Mouse (Mus musculus): Measurements from ENCODE around the gene Gm49366. TPM values are rescaled to one million over a fixed set of nuclear protein-coding genes. Genes with fewer than 3 reads are reported as not detected.
A peak's percentile ranks its signal among the peaks of the same experiment; 100 is the strongest.
"Not testable (repeated sequence)": the region's sequence is repeated elsewhere in the genome, so short reads cannot be mapped to it uniquely, and the experiment has no call there.

The Gm49366 gene
- polyA plus RNA-seq, 1 experiment, result not detected

DNA sequence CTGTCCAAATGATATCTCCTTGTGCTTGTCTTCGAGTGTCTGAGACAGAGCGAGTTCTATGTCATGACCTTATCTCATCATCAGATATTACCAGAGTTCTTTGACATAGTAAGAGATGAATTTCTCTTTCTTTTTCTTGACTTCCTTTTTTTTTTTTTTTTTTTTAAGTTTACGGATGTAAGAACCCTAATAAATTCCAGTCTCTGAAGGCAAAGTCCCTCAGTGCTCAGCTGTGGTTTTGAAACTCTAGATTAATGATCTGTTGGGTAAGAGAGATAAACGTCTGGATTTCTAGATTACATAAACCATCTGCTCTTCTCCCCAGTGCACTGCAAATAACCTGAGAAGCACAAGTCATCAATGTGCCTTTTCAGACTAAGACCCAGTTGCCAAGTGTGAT is 4.6 kb upstream of the Gm49366 start:
- TF ChIP-seq CTCF (IDR thresholded peaks at IDR 0.05; ENCODE audit: extremely low read depth, insufficient read length, insufficient replicate concordance, low read depth, low read length) (no peak), POLR2A (IDR thresholded peaks at IDR 0.05; ENCODE audit: low read depth, low read length) (no peak)
- Histone ChIP-seq H3K27me3 (ENCODE audit: control insufficient read depth, insufficient read depth, low read length) (no peaks in the 10 kb centered on the region), H3K4me3 (ENCODE audit: low read depth, low read length) (no peak overlapping the region), H3K27ac (ENCODE audit: insufficient read depth, low read depth, low read length) (no peak overlapping the region), H3K36me3 (ENCODE audit: control insufficient read depth, insufficient read depth, low read length) (no peaks in the 10 kb centered on the region), H3K4me1 (ENCODE audit: control insufficient read depth, insufficient read depth, insufficient read length, low read length) (peaks cover 11% of the 10 kb centered on the region; the same call in 1 of the 2 replicates)
- WGBS, result 10% methylated on average over 4 of the region's 4 CpGs

DNA sequence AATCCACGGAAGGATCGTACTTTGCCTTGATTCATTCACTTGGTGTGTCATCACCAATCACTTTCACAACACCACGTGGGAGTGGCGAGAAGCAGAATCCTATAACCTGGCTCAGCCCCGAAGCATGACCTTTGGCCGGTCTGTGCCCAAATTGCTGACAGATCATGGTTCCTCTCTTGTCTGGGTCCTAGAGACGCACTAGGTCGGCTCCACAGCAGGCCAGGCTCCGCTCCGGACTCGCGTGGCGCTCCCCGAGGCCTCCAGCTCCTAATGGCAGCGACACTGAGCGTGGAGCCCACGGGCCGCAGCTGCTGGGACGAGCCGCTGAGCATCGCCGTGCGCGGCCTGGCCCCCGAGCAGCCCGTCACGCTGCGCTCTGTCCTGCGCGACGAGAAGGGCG is 494 bp upstream of the Gm49366 start, which contains the start of gene Acot4:
TSS of gene Acot4 (plus strand) at position 139 of the 400 bp plus-strand sequence.
- H3K27ac ChIP-seq (ENCODE audit: insufficient read depth, low read depth, low read length), result peak within 1 kb of the TSS; percentile 78
- peak within 1 kb of the TSS; percentile 79 for H3K4me3 ChIP-seq (ENCODE audit: low read depth, low read length)
- 11% methylated on average over 32 of the region's 32 CpGs for WGBS
- H3K36me3 ChIP-seq (ENCODE audit: control insufficient read depth, insufficient read depth, low read length); H3K27me3 ChIP-seq (ENCODE audit: control insufficient read depth, insufficient read depth, low read length): not testable (repeated sequence)
- H3K4me1 ChIP-seq (ENCODE audit: control insufficient read depth, insufficient read depth, insufficient read length, low read length), result peaks cover 15% of the 10 kb centered on the region; the same call in 1 of the 2 replicates

DNA sequence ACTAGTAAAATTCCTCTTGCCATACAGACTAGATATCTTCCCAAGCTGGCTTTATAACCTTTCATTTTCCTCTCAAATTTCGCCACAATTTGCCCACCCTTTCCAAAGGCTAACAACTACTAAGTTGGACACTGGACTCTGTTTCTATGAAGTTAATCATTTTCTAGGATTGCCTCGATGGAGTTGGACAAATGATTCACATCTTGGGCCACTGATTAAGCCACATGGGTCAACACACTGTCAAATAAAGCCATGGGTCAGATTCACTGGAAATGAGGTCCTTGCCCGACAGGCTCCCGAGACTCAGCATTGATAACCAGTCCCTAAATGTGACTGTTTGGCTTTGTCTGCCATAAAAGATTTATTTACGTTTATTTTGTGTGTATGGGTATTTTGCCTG is 3.5 kb downstream of the Gm49366 start:
- Histone ChIP-seq H3K27ac (ENCODE audit: insufficient read depth, low read depth, low read length) (no peak overlapping the region), H3K4me3 (ENCODE audit: low read depth, low read length) (no peak overlapping the region), H3K4me1 (ENCODE audit: control insufficient read depth, insufficient read depth, insufficient read length, low read length) (peaks cover 14% of the 10 kb centered on the region; the same call in 1 of the 2 replicates), H3K27me3 (ENCODE audit: control insufficient read depth, insufficient read depth, low read length) (no peaks in the 10 kb centered on the region), H3K36me3 (ENCODE audit: control insufficient read depth, insufficient read depth, low read length) (peaks cover 3% of the 10 kb centered on the region; the same call in 1 of the 2 replicates)
- 39% methylated on average over 5 of the region's 5 CpGs for WGBS
- TF ChIP-seq POLR2A (IDR thresholded peaks at IDR 0.05; ENCODE audit: low read depth, low read length) (no peak), CTCF (IDR thresholded peaks at IDR 0.05; ENCODE audit: extremely low read depth, insufficient read length, insufficient replicate concordance, low read depth, low read length) (no peak)

DNA sequence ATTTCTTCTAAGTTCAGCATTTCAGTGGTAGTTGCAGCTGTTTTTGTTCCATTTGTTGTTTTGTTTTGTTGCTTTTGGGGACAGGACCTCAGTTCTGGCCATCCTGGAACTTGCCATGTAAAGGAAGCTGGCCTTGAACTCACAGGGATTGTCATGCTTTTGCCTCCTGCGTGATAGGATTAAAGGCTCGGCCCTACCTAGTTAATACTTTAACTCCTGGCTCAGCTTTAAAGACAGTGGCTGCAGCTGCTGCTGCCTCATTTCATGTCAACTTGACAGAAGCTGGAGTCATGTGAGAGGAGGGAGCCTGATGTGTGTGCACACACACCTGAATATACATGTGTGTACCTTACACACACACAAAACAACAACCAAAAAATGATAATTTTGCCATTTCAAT is 5.3 kb downstream of the Gm49366 start:
- H3K4me1 ChIP-seq (ENCODE audit: control insufficient read depth, insufficient read depth, insufficient read length, low read length), result peaks cover 9% of the 10 kb centered on the region; the same call in 1 of the 2 replicates
- TF ChIP-seq POLR2A (IDR thresholded peaks at IDR 0.05; ENCODE audit: low read depth, low read length) (no peak), CTCF (IDR thresholded peaks at IDR 0.05; ENCODE audit: extremely low read depth, insufficient read length, insufficient replicate concordance, low read depth, low read length) (no peak)
- peaks cover 3% of the 10 kb centered on the region; the same call in 1 of the 2 replicates for H3K36me3 ChIP-seq (ENCODE audit: control insufficient read depth, insufficient read depth, low read length)
- H3K27me3 ChIP-seq (ENCODE audit: control insufficient read depth, insufficient read depth, low read length), result no peaks in the 10 kb centered on the region
- no peak overlapping the region for H3K4me3 ChIP-seq (ENCODE audit: low read depth, low read length)
- 60% methylated on average over 2 of the region's 2 CpGs for WGBS
- no peak overlapping the region for H3K27ac ChIP-seq (ENCODE audit: insufficient read depth, low read depth, low read length)

DNA sequence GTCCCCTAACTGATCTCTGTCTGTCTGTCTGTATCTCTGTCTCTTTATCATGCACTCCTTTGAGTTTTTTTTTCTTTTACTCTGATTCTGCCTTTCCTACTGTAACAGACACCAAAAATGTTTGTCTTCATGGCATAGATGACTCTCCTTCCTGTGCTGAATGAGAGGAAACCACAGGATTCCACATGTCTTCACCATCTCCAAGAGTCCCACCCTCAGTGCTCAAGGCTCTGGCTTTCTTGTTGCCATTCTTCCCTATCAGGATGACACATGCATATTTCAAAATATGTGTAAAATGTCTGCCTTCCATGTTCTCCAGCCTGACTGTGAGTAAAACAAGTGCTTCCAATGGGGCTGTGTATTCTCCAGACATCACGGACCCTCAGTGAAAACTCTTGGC is 8.2 kb downstream of the Gm49366 start:
- Histone ChIP-seq H3K4me1 (ENCODE audit: control insufficient read depth, insufficient read depth, insufficient read length, low read length) (peaks cover 3% of the 10 kb centered on the region; the same call in 1 of the 2 replicates), H3K36me3 (ENCODE audit: control insufficient read depth, insufficient read depth, low read length) (peaks cover 3% of the 10 kb centered on the region; the same call in 1 of the 2 replicates), H3K27me3 (ENCODE audit: control insufficient read depth, insufficient read depth, low read length) (no peaks in the 10 kb centered on the region), H3K27ac (ENCODE audit: insufficient read depth, low read depth, low read length) (no peak overlapping the region), H3K4me3 (ENCODE audit: low read depth, low read length) (no peak overlapping the region)
- WGBS, result 98% methylated on average over 1 of the region's 1 CpGs
- TF ChIP-seq POLR2A (IDR thresholded peaks at IDR 0.05; ENCODE audit: low read depth, low read length) (no peak), CTCF (IDR thresholded peaks at IDR 0.05; ENCODE audit: extremely low read depth, insufficient read length, insufficient replicate concordance, low read depth, low read length) (no peak)

DNA sequence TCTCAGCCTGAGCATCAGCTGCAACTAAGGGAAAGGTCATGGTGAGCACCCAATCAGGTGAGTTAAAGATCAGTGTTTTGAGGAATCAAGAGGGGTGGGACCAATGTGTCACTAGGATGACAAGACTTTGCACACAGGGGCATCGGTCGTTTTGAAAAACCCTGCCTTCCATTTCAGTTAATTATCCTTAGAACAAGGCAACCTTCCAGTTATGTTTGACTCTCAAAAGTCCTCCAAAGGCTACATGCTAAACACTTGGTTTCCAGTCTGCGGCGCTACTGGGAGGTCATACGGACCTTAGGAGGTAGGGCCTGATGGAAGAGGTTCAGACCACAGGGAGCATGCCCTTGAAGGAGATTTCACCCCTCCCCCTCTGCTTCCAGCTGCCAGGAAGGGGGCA is 12.0 kb downstream of the Gm49366 start:
- H3K27ac ChIP-seq (ENCODE audit: insufficient read depth, low read depth, low read length), result not testable (repeated sequence)

DNA sequence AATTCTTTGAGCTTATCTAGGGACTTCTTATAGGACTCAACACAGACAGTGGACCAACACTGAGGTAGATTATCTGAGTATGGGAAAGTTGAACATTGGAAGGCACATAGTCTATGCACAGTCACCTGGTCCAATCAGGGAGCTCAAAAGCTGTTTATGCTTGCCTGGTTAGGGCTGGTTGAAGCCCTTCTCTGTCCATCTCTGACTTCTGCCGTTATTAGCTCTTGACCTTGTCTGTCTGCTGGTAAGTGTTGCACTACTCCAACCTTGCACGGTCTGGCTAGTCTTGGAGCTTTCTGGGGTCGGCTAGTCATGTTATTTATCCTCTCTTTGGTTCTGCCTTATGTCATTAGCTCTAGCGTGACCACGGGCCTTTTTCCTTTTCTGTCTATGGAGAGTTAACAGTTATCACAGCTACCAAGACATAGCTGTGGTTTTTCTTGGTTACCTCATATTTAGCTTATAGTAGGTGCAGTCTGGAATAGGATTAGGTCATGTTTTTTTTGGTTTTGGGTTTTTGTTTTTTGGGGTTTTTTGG is 13.3 kb downstream of the Gm49366 start, which contains the start of gene Acot3:
TSS of gene Acot3 (plus strand) at position 208 of the 538 bp plus-strand sequence.
- WGBS, result 78% methylated on average over 5 of the region's 5 CpGs
- Histone ChIP-seq H3K36me3 (ENCODE audit: control insufficient read depth, insufficient read depth, low read length) (no peaks in the 10 kb centered on the region), H3K4me1 (ENCODE audit: control insufficient read depth, insufficient read depth, insufficient read length, low read length) (peaks cover 3% of the 10 kb centered on the region; the same call in 1 of the 2 replicates), H3K4me3 (ENCODE audit: low read depth, low read length) (no peak within 1 kb of the TSS), H3K27me3 (ENCODE audit: control insufficient read depth, insufficient read depth, low read length) (peaks cover 12% of the 10 kb centered on the region), H3K27ac (ENCODE audit: insufficient read depth, low read depth, low read length) (no peak within 1 kb of the TSS)
- no peak for TF ChIP-seq POLR2A (IDR thresholded peaks at IDR 0.05; ENCODE audit: low read depth, low read length)
- TF ChIP-seq CTCF (IDR thresholded peaks at IDR 0.05; ENCODE audit: extremely low read depth, insufficient read length, insufficient replicate concordance, low read depth, low read length), result no peak

More for the DNA sequence above, 12.0 kb downstream of the Gm49366 start:
- H3K27me3 ChIP-seq (ENCODE audit: control insufficient read depth, insufficient read depth, low read length), result peaks cover 12% of the 10 kb centered on the region
- H3K4me1 ChIP-seq (ENCODE audit: control insufficient read depth, insufficient read depth, insufficient read length, low read length); H3K4me3 ChIP-seq (ENCODE audit: low read depth, low read length); H3K36me3 ChIP-seq (ENCODE audit: control insufficient read depth, insufficient read depth, low read length): not testable (repeated sequence)
- 81% methylated on average over 5 of the region's 5 CpGs for WGBS
